Mouse (Mus musculus): ENCODE results near the gene Obox1.
"Not testable (repeated sequence)": the region's sequence is repeated elsewhere in the genome, so short reads cannot be mapped to it uniquely, and the experiment has no call there.

DNA sequence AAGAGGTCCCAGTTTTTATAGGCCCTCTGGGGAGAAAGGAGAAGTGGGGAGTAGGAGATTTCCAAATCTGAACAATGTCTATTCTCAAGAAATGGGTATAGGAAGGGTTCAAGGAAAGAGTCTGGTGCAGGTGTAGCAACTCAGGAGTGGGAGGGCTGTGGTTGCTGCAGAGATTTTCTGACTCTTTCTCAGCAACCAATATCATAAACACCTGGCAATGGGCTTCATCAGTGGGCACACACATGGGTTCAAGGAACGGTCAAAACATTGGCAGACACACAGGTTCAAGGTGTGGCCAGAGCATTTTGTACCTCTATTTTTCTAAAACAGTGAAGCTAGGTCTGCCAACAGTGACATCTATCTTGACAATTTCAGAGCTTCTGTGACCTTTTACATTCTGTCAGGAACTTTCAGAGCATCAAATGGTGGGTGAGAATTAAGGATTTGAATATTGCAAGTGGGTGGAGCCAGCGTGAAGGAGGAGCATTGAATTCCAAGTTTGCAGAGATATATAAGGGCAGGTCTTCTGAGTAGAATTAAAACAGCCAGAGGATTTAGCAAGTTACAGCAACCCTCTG is at the start of gene Obox1, which contains the start of gene Obox2:
- not testable (repeated sequence) for TF ChIP-seq CTCF (IDR thresholded peaks at IDR 0.05; ENCODE audit: borderline replicate concordance, insufficient read depth, low read depth, low read length); POLR2A (IDR thresholded peaks at IDR 0.05; ENCODE audit: borderline replicate concordance, insufficient read depth, low read length)

Data from cerebellum, adult 2 months (tissue).